Mouse (Mus musculus) bone marrow macrophage, adult 2 months (primary cell): ENCODE results near the gene Ikbke.

Experiments
- CTCF ChIP-seq: IDR thresholded peaks from 2 replicates; pipeline ENCODE4 v1.5.1; 2012; ENCODE audit warnings: low read depth, mild to moderate bottlenecking, low read length, moderate library complexity
- POLR2A ChIP-seq: IDR thresholded peaks from 2 replicates; pipeline ENCODE4 v1.6.1; 2012; ENCODE audit warnings: mild to moderate bottlenecking, low read depth, low read length, borderline replicate concordance

GRCm38 (mm10) chr1:131286803-131287202 is 7.4 kb upstream of the Ikbke start:
- TF ChIP-seq CTCF (no peak), POLR2A (no peak)
